Mouse (Mus musculus): ENCODE data around the gene Zcwpw1.
"Not testable (repeated sequence)": the region's sequence is repeated elsewhere in the genome, so short reads cannot be mapped to it uniquely, and the experiment has no call there.

The Zcwpw1 gene

GRCm38 (mm10) chr5:137835966-137836520, 48.4 kb downstream of the Zcwpw1 start, which contains the start of gene Pilra:
TSS of gene Pilra (minus strand) at chr5:137836281.
- DNase-seq (ENCODE audit: low spot score) = not testable (repeated sequence)

DNA sequence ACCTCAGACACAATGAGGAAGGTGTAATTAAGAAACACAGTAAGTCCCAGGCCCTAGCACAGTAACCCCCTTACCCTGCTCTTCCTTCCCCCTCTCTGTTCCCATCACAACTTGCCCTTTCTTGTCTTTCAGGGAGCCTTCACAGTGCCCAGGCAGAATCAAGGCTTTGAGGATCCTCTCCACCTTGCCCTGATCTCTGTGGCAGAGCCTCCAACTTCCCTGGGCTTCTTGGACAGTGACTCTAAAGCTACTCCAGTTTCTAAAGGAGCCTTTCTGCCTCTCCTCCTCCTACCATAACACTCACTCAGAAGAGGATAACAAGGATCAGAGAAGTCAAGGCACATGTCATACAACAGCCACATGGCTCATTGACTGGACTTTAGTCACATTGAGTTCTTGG, 49.0 kb downstream of the Zcwpw1 start:
- no peak for DNase-seq (ENCODE audit: low spot score)

DNA sequence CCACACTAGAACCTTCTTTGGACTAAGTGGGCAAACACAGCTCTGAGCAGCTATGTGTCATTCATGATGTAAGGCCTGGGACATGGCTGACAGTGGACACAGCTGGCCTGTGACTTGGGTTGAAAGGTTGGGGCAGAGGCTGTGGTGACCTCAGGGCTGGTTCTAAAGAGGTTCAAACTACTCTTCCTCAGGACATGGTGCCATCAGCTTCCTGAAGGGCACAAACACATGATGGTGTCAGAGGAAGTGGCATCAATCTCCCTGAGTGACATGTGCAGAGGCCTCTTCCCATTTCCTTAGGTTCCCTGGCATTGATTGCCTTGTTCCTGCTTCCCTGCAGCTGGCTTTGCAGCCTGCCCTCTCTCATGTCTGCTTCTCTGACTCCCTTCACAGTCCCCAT, 49.5 kb downstream of the Zcwpw1 start:
- DNase-seq (ENCODE audit: low spot score) = not testable (repeated sequence)

- DNase-seq (ENCODE audit: low spot score) = not testable (repeated sequence)
Observed at GRCm38 (mm10) chr5:137850313-137850712, 62.7 kb downstream of the Zcwpw1 start.

- not testable (repeated sequence) for DNase-seq (ENCODE audit: low spot score)
Observed at GRCm38 (mm10) chr5:137854907-137855306, 67.3 kb downstream of the Zcwpw1 start.

- not testable (repeated sequence) for DNase-seq (ENCODE audit: low spot score)
Observed at GRCm38 (mm10) chr5:137856870-137857269, 69.3 kb downstream of the Zcwpw1 start.

DNA sequence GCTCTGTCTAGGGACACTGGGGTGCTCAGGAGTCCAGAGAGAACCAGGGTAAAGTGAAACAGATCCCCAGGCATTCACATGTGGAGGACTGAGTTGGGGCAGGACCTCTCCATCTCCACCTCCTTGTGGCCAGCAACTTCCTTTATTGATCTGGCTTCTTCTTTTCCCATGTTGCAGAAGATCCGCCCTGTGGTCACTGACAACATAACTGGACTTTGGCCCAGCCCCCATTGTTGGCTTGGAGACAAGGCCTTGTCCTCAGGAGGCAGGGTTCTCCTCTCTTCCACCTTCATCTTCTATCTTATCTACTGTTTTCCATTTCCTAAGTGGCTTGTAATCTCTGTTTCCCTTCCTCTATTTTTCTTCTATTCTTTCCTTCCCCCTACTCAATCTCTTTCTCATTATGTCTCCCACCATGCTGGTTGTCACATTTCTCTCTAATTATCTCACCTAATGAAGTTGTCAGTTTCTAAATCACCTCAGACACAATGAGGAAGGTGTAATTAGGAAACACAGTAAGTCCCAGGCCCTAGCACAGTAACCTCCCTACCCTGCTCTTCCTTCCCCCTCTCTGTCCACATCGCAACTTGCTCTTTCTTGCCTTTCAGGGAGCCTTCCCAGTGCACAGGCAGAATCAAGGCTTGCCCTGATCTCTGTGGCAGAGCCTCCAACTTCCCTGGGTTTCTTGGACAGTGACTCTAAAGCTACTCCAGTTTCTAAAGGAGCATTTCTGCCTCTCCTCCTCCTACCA, 70.5 kb downstream of the Zcwpw1 start, which contains the start of gene Pilrb1:
TSS of gene Pilrb1 (minus strand) at position 147 of the 751 bp plus-strand sequence.
- not testable (repeated sequence) for DNase-seq (ENCODE audit: low spot score)

- not testable (repeated sequence) for DNase-seq (ENCODE audit: low spot score)
Observed at GRCm38 (mm10) chr5:137864008-137864407, 76.4 kb downstream of the Zcwpw1 start.

DNA sequence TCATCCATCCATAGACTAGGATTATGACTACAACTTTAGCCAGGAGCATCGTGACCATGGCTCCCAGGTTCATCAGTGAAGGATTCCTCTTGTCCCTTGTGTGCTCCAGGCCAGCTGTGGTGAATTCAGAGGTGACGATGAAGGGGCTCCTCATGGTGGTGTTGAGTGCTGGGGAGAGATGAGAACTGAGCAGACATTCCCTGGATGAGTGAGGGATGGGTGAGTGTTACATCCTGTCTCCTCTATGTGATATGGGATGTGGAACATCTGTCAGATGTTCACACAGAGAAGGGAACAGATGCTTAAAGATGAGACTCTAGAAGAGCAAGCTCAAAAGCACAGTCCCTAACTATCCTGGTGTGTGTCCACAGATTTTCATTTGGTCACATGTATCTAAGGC, 81.0 kb downstream of the Zcwpw1 start:
- not testable (repeated sequence) for DNase-seq (ENCODE audit: low spot score)

DNA sequence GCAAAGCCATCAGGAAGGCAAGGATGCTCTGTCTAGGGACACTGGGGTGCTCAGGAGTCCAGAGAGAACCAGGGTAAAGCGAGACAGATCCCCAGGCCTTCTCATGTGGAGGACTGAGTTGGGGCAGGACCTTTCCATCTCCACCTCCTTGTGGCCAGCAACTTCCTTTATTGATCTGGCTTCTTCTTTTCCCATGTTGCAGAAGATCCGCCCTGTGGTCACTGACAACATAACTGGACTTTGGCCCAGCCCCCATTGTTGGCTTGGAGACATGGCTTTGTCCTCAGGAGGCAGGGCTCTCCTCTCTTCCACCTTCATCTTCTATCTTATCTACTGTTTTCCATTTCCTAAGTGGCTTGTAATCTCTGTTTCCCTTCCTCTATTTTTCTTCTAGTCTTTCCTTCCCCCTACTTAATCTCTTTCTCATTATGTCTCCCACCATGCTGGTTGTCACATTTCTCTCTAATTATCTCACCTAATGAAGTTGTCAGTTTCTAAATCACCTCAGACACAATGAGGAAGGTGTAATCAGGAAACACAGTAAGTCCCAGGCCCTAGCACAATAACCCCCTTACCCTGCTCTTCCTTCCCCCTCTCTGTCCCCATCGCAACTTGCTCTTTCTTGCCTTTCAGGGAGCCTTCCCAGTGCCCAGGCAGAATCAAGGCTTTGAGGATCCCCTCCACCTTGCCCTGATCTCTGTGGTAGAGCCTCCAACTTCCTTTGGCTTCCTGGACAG, 84.2 kb downstream of the Zcwpw1 start, which contains the start of gene Pilrb2:
TSS of gene Pilrb2 (minus strand) at position 172 of the 737 bp plus-strand sequence.
- not testable (repeated sequence) for DNase-seq (ENCODE audit: low spot score)
